Mouse (Mus musculus) adrenal gland, postnatal 4 days (tissue): ENCODE results near the gene Zfp398. TPM values are rescaled to one million over a fixed set of nuclear protein-coding genes. Genes with fewer than 3 reads are reported as not detected.
A peak's percentile ranks its signal among the peaks of the same experiment; 100 is the strongest.

Experiments
- DNase-seq, 2 experiments: peaks; one replicate each; pipeline ENCODE4 v3.0.0; 2021 to 2022; ENCODE audit warnings: low spot score in 2 of 2, mixed read lengths in 2 of 2
- microRNA-seq: library from miRNA; unstranded; fragments of <30 nt; microRNA quantifications from one replicate; pipeline ENCODE4 v1.2.0, GENCODE M21; 2021
- total RNA-seq, 2 experiments: library from RNA; stranded (reverse); gene quantifications; 2 replicates each; pipeline ENCODE4 v1.2.3; 2021

The Zfp398 gene
- total RNA-seq, 2 experiments from 2014 or later = 16.7 to 18.0 TPM

DNA sequence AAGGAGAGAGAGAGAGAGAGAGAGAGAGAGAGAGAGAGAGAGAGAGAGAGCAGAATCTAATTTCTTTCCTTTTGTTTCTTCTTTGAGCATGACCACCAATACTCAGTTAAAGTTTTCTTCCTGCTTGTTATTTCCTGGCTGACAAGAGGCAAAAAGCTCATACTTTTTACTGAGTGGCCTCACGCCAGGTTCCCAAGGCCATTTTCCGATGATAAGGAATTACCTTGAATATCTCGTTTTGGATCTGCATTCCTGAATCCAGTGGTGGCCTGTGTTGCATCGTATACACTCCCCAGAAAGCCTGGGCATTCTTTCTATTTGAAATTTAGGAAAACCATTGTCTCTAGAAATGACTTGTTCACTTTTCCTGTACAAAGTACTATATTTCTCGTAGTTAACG, 64.0 kb downstream of the Zfp398 start:
- DNase-seq = no peak

DNA sequence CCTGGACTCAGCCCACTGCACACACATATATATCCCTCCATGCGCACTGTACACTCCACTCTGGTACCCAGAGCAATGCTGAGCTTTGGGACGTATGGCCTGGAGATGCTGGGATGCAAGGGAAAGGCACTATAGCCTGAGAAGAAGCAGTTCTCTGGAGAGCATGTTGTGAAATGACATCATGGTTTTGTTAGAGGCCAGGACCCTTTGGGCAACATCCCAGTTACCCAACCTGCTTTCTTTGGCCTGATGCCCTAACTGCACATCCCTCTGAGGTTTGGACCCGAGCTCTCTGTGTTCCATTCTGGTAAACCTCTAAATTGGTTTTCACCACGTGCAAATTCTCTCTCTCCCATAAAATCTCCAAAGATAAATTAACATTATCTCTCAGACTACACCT, 68.1 kb downstream of the Zfp398 start:
- DNase-seq = no peak

DNA sequence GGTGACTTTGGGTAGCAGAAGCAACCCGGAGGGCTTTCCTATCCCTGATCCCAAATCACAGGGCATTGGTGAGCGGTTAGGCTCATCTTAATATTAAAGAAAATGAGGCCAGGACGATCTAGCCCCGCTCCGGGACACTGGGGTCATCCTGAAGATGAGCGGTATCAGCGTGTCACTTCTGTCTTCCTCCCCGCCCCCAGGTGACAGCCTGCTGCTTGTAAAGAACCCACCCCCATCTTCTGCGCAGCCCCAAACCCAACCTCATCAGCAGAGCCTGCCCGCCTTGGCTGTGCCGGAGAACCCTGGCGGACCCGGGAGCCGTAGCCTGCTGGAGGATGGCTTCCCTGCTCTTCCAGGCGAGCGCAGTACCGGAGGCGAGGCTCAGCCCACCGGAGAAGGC, 68.9 kb downstream of the Zfp398 start:
- no peak for DNase-seq

DNA sequence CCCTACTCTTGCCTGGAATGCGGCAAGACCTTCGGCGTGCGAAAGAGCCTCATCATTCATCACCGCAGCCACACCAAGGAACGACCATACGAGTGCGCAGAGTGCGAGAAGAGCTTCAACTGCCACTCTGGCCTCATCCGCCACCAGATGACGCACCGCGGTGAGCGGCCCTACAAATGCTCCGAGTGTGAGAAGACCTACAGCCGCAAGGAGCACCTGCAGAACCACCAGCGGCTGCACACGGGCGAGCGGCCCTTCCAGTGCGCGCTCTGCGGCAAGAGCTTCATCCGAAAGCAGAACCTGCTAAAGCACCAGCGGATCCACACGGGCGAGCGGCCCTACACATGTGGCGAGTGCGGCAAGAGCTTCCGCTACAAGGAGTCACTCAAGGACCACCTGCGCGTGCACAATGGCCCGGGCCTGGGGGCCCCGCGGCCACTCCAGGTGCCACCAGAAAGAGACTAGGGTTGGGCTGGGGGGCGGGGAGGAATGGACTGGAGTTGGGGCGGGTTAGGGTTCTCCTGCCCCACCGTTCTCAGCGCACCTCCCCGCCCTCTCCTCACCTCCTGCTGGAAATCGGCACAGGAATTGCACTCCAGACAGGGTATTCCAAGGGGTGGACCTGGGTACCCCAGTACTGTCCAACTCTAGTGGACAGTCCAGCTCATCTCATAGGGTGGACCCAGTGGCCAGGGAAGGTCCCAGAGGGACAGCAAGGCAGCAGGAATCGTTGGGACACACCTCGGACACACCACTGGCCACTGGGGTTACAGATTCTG, 69.6 kb downstream of the Zfp398 start:
- no peak for DNase-seq

DNA sequence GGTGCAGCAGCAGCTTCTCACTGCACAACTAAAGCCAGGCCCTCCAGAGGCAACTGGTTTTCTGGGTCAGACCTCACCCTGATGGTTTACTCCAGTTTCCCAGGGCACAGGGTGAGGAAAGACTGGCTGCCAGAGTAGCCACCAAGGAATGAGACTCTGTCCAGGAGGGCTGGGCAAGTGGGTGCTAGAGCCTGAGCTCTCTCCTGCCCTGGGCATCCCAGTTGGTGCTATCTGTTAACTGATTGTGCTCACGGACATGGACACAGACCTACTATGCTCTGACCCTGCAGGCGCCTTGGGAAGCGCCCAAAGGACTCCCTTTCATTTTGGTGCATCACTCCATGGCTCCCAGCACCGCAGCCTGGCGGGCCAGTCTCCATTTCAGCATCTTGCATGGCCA, 70.9 kb downstream of the Zfp398 start:
- no peak for DNase-seq

- no peak for DNase-seq
These were observed 73.5 kb downstream of the Zfp398 start for GRCm38 (mm10) chr6:47909007-47909406.

GRCm38 (mm10) chr6:47911650-47912049, 76.2 kb downstream of the Zfp398 start:
- DNase-seq = no peak

- DNase-seq = no peak
These were observed 77.5 kb downstream of the Zfp398 start for GRCm38 (mm10) chr6:47912991-47913390.

DNA sequence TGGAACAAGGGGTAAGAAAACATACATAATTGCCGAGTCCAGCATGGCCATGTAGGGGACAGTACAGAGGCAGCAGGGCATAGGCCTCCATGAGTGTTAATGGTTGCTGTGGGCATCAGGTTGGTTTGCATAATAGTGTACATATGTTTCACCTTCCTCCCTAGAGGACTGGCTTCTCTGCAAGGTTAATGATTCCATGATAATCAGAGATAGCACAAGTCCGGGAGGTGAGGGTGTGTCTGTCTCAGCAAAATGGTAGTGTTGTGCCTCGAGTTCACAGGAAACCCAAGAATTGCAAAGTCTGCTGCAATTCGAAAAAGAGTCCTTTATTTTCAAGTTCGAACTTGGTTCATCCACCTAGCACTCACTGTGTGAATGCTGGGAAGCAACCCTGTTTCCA, 81.6 kb downstream of the Zfp398 start:
- no peak for DNase-seq

- no peak for DNase-seq
These were observed 83.4 kb downstream of the Zfp398 start for GRCm38 (mm10) chr6:47918768-47919274.

- DNase-seq = no peak
These were observed 84.4 kb downstream of the Zfp398 start for GRCm38 (mm10) chr6:47919646-47920446.

DNA sequence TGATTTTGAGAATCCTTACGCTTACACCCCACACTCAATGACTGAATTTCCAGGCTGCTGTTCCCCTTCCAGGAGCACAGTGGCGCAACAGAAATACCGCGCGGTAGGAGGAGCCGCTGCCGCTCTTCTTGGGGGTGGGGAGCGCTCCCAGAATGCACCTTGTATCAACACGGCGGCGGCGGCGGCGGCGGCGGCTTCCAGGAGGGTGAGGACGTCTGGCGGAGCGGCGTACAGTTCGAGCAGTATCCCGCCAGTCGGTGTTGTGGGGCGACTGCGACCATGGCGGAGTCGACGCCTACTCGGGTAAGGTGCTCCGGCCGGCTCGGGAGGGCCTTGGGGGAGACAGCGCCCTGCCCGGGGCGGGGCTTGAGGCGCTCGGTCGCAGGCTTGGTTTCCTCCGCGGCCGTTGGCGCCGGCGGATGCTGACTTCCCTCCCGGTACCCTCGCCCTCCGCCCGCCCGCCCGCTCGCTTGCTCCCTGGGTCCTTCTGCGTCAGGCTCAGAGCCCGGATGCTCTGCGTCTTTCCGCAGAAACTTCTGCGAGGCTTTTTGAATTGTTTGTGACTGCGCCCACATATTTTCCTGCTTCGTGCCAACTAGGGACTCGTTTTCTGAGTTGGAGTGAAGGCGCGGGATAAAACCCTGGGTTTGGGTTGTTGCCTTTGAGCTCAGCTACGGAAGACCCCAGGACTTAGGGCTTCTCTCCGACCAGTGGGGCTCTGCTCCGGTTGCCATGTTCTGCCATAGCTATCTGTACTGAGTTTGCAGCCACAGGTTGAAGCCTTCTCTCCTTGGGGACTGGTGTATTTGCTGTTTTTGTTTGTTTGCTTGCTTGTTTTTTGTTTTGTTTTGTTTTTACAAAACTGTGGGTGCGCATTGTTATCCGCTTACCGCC, 85.2 kb downstream of the Zfp398 start, which contains the start of gene Zfp212:
Gene Zfp212, plus strand, starts transcription at position 30 of the 894 bp plus-strand sequence.
- DNase-seq = peak; percentile 69 to 76

Small RNA genes lying within 50 kb of the gene (microRNA-seq; reads per million reads assigned to microRNA genes)
- gene Mir704 = not detected

Other genes starting within 250 kb of the Zfp398 start
- 10 to 100 TPM; 51.2 to 59.1 TPM for gene Ezh2, start 240.3 kb upstream of the Zfp398 start, total RNA-seq
- 100 to 1,000 TPM; 115 to 130 TPM for gene Pdia4, start 22.2 kb upstream of the Zfp398 start, total RNA-seq
- 1 to 10 TPM; 2.1 to 2.7 TPM for gene Zfp786, start 4.8 kb upstream of the Zfp398 start, total RNA-seq
- 10 to 100 TPM; 19.7 to 19.8 TPM for gene Zfp282, start 41.5 kb downstream of the Zfp398 start, total RNA-seq
- gene Zfp212, start 84.8 kb downstream of the Zfp398 start, total RNA-seq = 10 to 100 TPM; 26.6 to 26.8 TPM
- gene Zfp956, start 117.7 kb downstream of the Zfp398 start, total RNA-seq = 10 to 100 TPM; 16.3 to 19.0 TPM
- gene Zfp777, start 213.2 kb downstream of the Zfp398 start, total RNA-seq = 10 to 100 TPM; 43.3 to 44.0 TPM